Mouse (Mus musculus) limb, embryonic 10.5 days (tissue): Measurements from ENCODE around the gene Olfr463. TPM values are rescaled to one million over a fixed set of nuclear protein-coding genes. Genes with fewer than 3 reads are reported as not detected.

Source experiments
- DNase-seq: peaks from one replicate; pipeline ENCODE4 v3.0.0-alpha.2; 2017; ENCODE audit warnings: low spot score
- H3K27ac ChIP-seq: fragments of 300-500 bp; sonication (generic); 2 replicates; pipeline ENCODE4 v1.5.1; 2016; ENCODE audit warnings: mild to moderate bottlenecking
- H3K27me3 ChIP-seq: fragments of 300-500 bp; sonication (generic); 2 replicates; pipeline ENCODE4 v1.6.1; 2016; ENCODE audit warnings: low read depth, mild to moderate bottlenecking; ENCODE audit not compliant: poor library complexity, severe bottlenecking
- H3K36me3 ChIP-seq: fragments of 300-500 bp; sonication (generic); 2 replicates; pipeline ENCODE4 v1.6.1; 2016; ENCODE audit warnings: mild to moderate bottlenecking, moderate library complexity
- H3K4me1 ChIP-seq: fragments of 300-500 bp; sonication (generic); 2 replicates; pipeline ENCODE4 v1.6.1; 2016
- H3K4me3 ChIP-seq: fragments of 300-500 bp; sonication (generic); 2 replicates; pipeline ENCODE4 v1.5.1; 2016; ENCODE audit warnings: mild to moderate bottlenecking, moderate library complexity
- H3K9me3 ChIP-seq: fragments of 300-500 bp; sonication (generic); replicated peaks from 2 replicates; pipeline ENCODE4 v1.6.1; 2016; ENCODE audit warnings: mild to moderate bottlenecking
- WGBS: fragments of 180-500 bp; shearing (Covaris S2); methylation state at CpG from one replicate; pipeline ENCODE4 v1.1.7; 2016; 5-methylcytosine and 5-hydroxymethylcytosine counted together
- polyA plus RNA-seq: library from polyadenylated mRNA; unstranded; fragments of >200 nt; fragmentation: Nextera tagmentation; extraction: Ambion mirVana; gene quantifications from 2 replicates; pipeline ENCODE4 v1.2.1, GENCODE M21; 2016

The Olfr463 gene
- not detected in 2 replicates for polyA plus RNA-seq

DNA sequence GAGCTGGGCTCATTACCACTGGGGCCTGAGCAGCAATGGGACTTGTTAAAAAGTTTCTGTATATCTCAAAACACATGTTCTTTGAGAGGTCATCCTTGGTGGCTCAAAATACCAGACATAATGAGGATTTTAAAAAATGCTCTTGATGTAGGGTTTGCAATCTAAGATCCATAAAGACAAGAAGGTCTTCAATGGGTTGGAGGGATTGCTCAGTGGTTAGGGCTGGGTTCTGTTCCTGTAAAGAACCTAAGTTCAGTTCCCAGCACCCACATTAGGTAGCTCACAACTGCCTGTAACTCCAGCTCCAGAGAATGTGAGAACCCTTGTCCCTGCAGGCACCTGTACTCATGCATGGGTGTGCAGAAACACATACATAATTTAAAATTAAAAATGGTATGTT is at the start of gene Olfr463:
Gene Olfr463, minus strand, starts transcription at position 101 of the 400 bp plus-strand sequence.
- Histone ChIP-seq H3K4me1 (no peaks in the 10 kb centered on the region), H3K27ac (no peak within 1 kb of the TSS), H3K9me3 (no peaks in the 10 kb centered on the region), H3K36me3 (no peaks in the 10 kb centered on the region), H3K4me3 (no peak within 1 kb of the TSS), H3K27me3 (0 out of 2 replicates have a peak, but pooled peaks cover 8% of the 10 kb centered on the region)
- DNase-seq = no peak

DNA sequence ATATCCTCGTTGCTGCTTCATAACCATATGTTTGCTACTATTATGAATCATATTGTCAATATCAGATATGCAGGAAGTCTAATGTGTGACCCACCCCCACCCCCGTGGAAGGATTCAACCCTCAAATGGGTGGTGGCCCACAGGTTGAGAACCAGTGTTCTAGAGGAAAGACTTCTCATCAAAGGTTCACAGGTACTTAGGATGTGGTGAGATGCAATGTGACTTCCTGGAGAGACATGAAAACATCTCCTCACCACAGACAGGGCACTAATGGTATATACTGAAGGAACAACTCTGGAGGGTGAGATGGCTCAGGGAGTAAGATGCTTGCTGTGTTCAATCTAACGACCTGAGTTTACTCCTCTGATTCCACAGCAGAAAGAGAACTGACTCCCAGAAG is 38.3 kb upstream of the Olfr463 start:
- 85% methylated on average over 3 of the region's 3 CpGs for WGBS
- Histone ChIP-seq H3K27ac (no peak overlapping the region), H3K4me1 (no peaks in the 10 kb centered on the region), H3K27me3 (no peaks in the 10 kb centered on the region), H3K9me3 (no peaks in the 10 kb centered on the region), H3K36me3 (no peaks in the 10 kb centered on the region), H3K4me3 (no peak overlapping the region)
- DNase-seq = no peak

DNA sequence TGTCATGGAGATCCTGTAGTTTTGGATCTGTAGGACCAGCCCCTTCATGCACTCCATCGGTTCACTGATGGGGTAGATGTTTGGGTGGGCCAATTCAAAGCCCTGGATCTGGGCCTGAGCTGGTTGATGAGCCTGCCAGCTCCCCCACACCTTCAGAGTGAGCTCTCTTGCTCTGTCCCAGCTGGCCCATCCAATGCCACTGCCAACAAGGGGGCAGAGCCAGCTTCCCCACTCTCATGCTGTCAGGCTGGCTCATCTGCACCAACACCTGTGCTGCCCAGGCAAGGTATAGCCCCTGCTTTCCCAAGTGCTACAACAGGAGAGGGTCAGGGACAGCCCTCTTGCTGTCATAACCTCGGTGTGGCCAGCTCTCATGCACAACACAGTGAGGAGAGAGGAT is 36.5 kb upstream of the Olfr463 start:
- H3K9me3 ChIP-seq = no peaks in the 10 kb centered on the region
- no peak for DNase-seq
- no peaks in the 10 kb centered on the region for H3K27me3 ChIP-seq
- 76% methylated on average over 2 of the region's 2 CpGs for WGBS
- H3K4me3 ChIP-seq = no peak overlapping the region
- H3K4me1 ChIP-seq = no peaks in the 10 kb centered on the region
- H3K27ac ChIP-seq = no peak overlapping the region
- no peaks in the 10 kb centered on the region for H3K36me3 ChIP-seq

DNA sequence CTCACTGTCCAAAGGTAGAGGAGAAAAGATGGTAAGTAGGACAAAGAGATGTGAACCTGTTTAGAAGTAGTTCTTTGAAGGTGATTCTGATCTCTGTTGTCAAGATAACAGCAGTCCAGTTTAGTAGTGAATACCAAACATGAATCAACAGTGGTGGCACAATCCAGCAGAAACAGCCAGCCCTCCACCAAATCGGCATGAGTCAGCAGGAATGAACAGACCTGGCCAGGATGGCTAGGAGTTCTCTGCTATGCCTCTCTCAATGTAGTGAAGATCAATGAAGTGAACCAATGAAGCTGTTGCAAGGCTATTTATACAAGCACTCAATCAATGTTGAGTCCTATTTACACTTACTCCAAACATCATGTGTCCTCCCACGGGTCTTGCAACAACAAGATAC is 33.2 kb upstream of the Olfr463 start:
- Histone ChIP-seq H3K9me3 (no peaks in the 10 kb centered on the region), H3K27me3 (no peaks in the 10 kb centered on the region), H3K4me1 (no peaks in the 10 kb centered on the region), H3K36me3 (no peaks in the 10 kb centered on the region), H3K27ac (no peak overlapping the region), H3K4me3 (no peak overlapping the region)
- 89% methylated on average over 2 of the region's 2 CpGs for WGBS
- no peak for DNase-seq

DNA sequence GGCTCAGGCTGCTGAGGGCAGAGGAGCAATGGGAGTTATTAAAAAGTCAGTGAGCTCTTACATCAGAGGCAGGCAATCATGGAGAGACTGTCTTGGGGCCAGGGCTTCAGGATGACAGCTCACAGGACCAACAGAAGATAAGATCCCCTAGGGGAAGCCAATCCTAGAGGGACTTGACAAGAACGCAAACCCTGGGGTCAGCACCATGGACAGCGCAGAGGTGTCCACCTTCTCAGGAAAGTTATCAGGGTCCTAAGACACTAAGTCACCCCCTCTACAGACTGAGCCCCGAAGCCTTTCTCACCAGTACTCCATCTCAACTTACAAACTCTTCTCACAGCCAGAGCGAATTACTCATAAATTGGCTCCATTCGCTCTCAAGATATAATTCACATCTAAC is 23.8 kb upstream of the Olfr463 start, which contains the start of gene Olfr464:
Gene Olfr464, minus strand, starts transcription at position 2 of the 400 bp plus-strand sequence.
- no peaks in the 10 kb centered on the region for H3K36me3 ChIP-seq
- peak; percentile 84 for DNase-seq
- no peak within 1 kb of the TSS for H3K4me3 ChIP-seq
- no peak within 1 kb of the TSS for H3K27ac ChIP-seq
- H3K9me3 ChIP-seq = no peaks in the 10 kb centered on the region
- WGBS = 37% methylated on average over 5 of the region's 5 CpGs
- H3K4me1 ChIP-seq = no peaks in the 10 kb centered on the region
- H3K27me3 ChIP-seq = no peaks in the 10 kb centered on the region

DNA sequence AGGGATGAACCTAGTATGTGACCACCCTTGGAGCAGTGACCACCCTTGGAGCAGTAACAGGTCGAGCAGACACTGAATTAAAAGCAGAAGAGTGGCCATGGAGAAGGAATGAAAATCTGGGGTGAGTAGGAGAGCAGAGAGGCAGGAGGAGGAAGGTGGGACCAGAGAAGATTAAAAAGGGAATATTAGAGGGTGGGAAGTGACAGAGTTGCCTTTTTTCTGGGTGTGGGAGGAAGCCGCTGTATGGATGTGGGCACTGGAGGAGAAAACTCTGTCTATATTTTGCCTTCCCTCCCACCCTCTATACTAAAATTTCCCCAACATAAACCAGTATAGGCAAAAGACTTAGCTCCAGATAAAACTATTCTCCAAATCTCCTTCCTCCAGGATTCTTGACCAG is 23.1 kb upstream of the Olfr463 start:
- H3K36me3 ChIP-seq = no peaks in the 10 kb centered on the region
- H3K9me3 ChIP-seq = no peaks in the 10 kb centered on the region
- H3K27ac ChIP-seq = no peak overlapping the region
- no peaks in the 10 kb centered on the region for H3K4me1 ChIP-seq
- no peak overlapping the region for H3K4me3 ChIP-seq
- WGBS = 72% methylated on average over 2 of the region's 2 CpGs
- DNase-seq = no peak
- H3K27me3 ChIP-seq = no peaks in the 10 kb centered on the region

DNA sequence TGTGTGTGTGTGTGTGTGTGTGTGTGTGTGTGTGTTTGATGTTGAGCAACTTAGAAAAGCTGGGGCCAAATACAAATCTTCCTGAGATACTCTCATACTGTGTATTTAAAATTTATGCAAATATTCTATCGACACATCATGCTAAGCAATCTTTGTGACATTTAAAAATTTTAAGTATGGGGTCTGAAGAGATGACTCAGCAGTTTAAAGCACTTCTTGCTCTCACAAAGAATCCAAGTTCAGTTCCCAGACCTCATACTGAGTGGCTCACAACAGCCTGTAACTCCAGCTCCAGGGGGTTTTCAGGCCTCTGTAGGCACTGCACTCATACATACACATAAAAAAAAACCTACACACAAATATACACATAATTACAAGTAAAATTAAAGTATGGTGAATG is 18.8 kb upstream of the Olfr463 start:
- WGBS = 100% methylated on average over 1 of the region's 1 CpGs
- no peaks in the 10 kb centered on the region for H3K4me1 ChIP-seq
- no peaks in the 10 kb centered on the region for H3K27me3 ChIP-seq
- no peaks in the 10 kb centered on the region for H3K36me3 ChIP-seq
- no peak overlapping the region for H3K27ac ChIP-seq
- H3K9me3 ChIP-seq = no peaks in the 10 kb centered on the region
- DNase-seq = no peak
- no peak overlapping the region for H3K4me3 ChIP-seq

DNA sequence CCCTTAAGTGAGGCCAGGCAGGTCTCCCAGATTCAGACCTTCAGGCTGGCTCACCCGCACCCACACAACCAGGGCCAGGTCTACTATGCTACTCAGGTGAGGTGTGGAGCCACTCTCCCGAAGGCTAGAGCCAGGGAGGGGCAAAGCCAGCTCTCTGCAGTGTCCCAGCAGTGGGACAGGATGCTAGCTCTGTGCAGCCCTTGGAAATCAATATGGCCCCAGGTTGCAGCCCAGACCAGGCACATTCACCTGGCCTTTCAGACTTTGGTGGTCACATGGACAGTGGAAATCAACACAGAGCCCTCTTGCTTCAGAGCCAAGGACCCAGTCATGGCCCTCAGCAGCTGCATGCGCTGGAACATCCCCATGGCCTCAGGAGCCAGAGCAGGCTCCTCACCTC is 7.1 kb upstream of the Olfr463 start:
- H3K4me1 ChIP-seq = no peaks in the 10 kb centered on the region
- no peak overlapping the region for H3K4me3 ChIP-seq
- no peak overlapping the region for H3K27ac ChIP-seq
- DNase-seq = no peak
- 85% methylated on average over 3 of the region's 3 CpGs for WGBS
- H3K9me3 ChIP-seq = no peaks in the 10 kb centered on the region
- no peaks in the 10 kb centered on the region for H3K36me3 ChIP-seq
- H3K27me3 ChIP-seq = no peaks in the 10 kb centered on the region

DNA sequence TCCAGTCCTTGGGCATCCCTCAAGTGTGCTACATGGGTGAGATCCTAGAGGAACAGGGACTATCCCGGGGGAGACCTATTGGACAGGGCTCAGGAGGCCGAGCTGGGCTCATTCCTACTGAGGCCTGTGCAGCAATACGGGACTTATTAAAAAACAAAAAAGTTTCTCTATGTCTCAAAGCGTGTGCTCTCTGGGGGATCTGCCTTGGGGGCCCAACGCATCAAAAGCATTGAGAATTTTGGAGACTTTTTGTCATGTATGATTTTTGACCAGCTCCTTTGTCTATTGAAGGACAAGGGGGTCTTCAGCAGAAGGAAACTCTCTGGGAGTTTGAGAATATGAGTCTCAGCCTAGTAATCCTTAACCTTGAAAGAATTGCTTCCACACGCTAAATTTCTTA is 5.0 kb downstream of the Olfr463 start, which contains the start of gene Olfr462:
Gene Olfr462, minus strand, starts transcription at position 101 of the 400 bp plus-strand sequence.
- H3K36me3 ChIP-seq = no peaks in the 10 kb centered on the region
- WGBS = 92% methylated on average over 6 of the region's 6 CpGs
- no peak within 1 kb of the TSS for H3K27ac ChIP-seq
- no peaks in the 10 kb centered on the region for H3K27me3 ChIP-seq
- no peaks in the 10 kb centered on the region for H3K4me1 ChIP-seq
- H3K9me3 ChIP-seq = no peaks in the 10 kb centered on the region
- no peak for DNase-seq
- no peak within 1 kb of the TSS for H3K4me3 ChIP-seq

DNA sequence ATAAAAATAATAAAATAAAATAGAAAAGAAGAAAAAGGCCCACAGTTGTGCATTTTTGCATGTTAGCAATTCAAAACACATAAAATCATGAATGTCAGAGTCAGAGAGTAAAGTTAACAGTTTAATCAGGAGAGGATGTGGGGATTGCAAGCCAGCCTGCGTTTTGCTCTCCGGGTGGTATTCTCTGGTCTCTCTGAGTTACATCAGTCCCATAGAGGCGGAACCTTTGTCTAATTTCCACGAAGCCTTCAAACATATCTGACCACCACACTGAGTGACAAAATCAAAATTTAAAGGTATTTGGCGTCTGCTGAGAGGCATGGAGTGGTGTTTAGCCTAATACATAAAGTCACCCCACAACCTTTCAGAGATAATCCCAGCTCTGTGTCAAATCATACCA is 12.3 kb downstream of the Olfr463 start:
- Histone ChIP-seq H3K36me3 (no peaks in the 10 kb centered on the region), H3K27me3 (no peaks in the 10 kb centered on the region), H3K27ac (no peak overlapping the region), H3K4me1 (no peaks in the 10 kb centered on the region), H3K4me3 (no peak overlapping the region), H3K9me3 (no peaks in the 10 kb centered on the region)
- no peak for DNase-seq
- WGBS = 84% methylated on average over 5 of the region's 5 CpGs

DNA sequence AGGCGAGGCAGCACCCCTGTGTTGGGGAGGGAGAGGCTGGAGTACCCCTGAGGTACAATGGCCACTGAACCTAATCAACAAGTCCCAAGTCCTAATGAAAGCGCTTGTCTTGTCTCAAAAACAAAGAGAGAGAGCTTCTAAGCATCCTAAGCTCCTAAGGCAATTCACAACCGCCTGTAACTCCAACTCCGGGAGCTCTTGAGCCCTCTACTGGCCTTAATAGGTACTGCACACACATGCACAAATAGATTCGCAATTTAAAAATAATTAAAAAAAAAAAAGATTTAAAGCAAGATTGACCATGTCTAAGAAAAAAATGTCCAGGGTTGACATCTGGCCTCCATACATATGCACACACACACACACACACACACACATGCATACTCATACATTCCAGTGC is 13.7 kb downstream of the Olfr463 start:
- no peak overlapping the region for H3K27ac ChIP-seq
- H3K9me3 ChIP-seq = no peaks in the 10 kb centered on the region
- DNase-seq = no peak
- no peaks in the 10 kb centered on the region for H3K4me1 ChIP-seq
- H3K27me3 ChIP-seq = no peaks in the 10 kb centered on the region
- no peak overlapping the region for H3K4me3 ChIP-seq
- no peaks in the 10 kb centered on the region for H3K36me3 ChIP-seq
- WGBS = 43% methylated on average over 5 of the region's 5 CpGs

DNA sequence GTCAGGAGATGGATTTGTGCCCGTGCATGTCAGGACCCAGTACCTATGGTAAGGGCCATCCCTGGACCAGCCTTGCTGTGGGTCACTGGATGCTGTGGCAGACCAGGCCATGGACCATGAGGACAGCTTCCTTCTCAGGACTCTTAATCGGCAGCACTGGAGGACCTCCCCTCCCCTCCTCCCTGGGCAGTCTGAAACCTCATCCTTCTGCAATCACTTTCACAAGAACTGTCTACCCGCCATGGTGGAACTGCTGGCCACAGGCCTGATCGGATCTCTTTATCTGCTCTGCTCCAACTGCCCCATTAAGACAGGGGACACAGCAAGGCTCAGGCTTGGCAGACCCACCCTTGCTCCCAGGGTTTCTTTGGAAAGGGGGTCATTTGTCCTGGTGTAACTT is 15.5 kb downstream of the Olfr463 start:
- no peaks in the 10 kb centered on the region for H3K36me3 ChIP-seq
- H3K27ac ChIP-seq = no peak overlapping the region
- no peak for DNase-seq
- H3K9me3 ChIP-seq = no peaks in the 10 kb centered on the region
- WGBS = 72% methylated on average over 4 of the region's 4 CpGs
- no peaks in the 10 kb centered on the region for H3K27me3 ChIP-seq
- H3K4me1 ChIP-seq = no peaks in the 10 kb centered on the region
- no peak overlapping the region for H3K4me3 ChIP-seq

DNA sequence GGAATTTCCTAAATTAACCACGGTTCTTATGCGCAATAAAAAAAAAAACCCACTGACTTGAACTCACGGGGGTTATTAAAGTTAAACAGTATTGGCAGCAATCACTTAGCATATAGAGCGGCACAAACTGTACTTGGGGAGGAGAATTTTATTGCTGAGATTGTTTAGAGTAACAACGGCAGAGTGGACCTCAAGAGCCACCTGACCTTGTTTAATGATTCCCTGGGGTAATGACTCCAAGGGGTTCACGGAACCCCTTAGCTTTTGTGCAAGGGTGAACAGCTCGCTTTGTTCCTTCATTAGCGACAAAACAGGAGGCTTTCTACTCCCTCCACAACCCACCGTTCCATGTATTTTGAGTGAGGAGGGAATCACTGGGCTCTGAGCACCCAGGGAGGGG is 17.4 kb downstream of the Olfr463 start:
- Histone ChIP-seq H3K4me1 (no peaks in the 10 kb centered on the region), H3K4me3 (no peak overlapping the region), H3K27me3 (no peaks in the 10 kb centered on the region), H3K36me3 (no peaks in the 10 kb centered on the region), H3K9me3 (no peaks in the 10 kb centered on the region), H3K27ac (no peak overlapping the region)
- 75% methylated on average over 9 of the region's 9 CpGs for WGBS
- no peak for DNase-seq

DNA sequence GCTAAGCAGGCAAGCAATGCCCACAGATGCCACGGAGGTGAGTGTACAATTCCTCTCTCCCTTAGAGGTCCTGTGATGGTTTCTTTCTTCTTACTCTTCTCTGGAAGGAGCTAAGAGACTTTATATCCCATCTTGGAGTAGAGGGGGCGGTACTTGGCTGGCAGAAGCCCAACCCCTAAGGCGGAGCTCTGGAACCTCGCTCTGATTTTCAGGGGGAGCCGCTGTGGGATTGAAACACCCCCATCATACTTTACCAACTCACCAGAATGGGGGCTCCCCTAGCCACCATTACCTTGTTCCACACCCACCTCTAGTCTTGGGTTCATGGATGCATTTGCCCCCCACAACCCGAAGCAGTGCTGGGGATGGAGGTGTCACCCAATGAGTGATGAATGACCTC is 21.8 kb downstream of the Olfr463 start, which contains the start of gene Epx:
Gene Epx, minus strand, starts transcription at position 101 of the 400 bp plus-strand sequence.
- Histone ChIP-seq H3K4me1 (no peaks in the 10 kb centered on the region), H3K27me3 (no peaks in the 10 kb centered on the region), H3K9me3 (no peaks in the 10 kb centered on the region), H3K27ac (no peak within 1 kb of the TSS), H3K36me3 (no peaks in the 10 kb centered on the region), H3K4me3 (no peak within 1 kb of the TSS)
- WGBS = 80% methylated on average over 6 of the region's 6 CpGs
- no peak for DNase-seq
